Mouse (Mus musculus) gastrocnemius, adult 2 months (tissue): Measurements from ENCODE around the gene Rnf31. TPM values are rescaled to one million over a fixed set of nuclear protein-coding genes. Genes with fewer than 3 reads are reported as not detected.

Experiments
- DNase-seq: peaks from one replicate; pipeline ENCODE4 v3.0.0; 2022
- H3K27ac ChIP-seq: fragments of 200-600 bp; 2 replicates; pipeline ENCODE4 v1.8.1; 2022; ENCODE audit warnings: mild to moderate bottlenecking
- H3K4me3 ChIP-seq: fragments of 200-600 bp; 2 replicates; pipeline ENCODE4 v1.8.1; 2022; ENCODE audit warnings: mild to moderate bottlenecking, moderate library complexity
- CTCF ChIP-seq: fragments of 200-600 bp; IDR thresholded peaks from 2 replicates; pipeline ENCODE4 v1.8.1; 2022; ENCODE audit warnings: antibody characterized with exemption, mild to moderate bottlenecking, moderate library complexity
- intact Hi-C: fragments of 180-260 bp; cut with DNase I; formaldehyde crosslinking; loops from one replicate; pipeline ENCODE4 v1.15.1; 2025
- total RNA-seq, 2 experiments: library from RNA; stranded (reverse); gene quantifications; 2 replicates each; pipeline ENCODE4 v1.2.3; 2021

The Rnf31 gene
- total RNA-seq, 2 experiments from 2014 or later = 17.1 to 20.4 TPM

- H3K4me3 ChIP-seq = peak overlapping the region; percentile 94
- intact Hi-C loops = no loop called here
- no peak for TF ChIP-seq CTCF
- H3K27ac ChIP-seq = peak overlapping the region; percentile 100
- DNase-seq = no peak
Observed at GRCm38 (mm10) chr14:55644261-55644888, 52.9 kb downstream of the Rnf31 start.

GRCm38 (mm10) chr14:55649884-55650283 lies 58.4 kb downstream of the Rnf31 start, which contains the start of gene Tssk4:
Tssk4 (plus strand) TSS chr14:55650184.
- intact Hi-C loops = no loop called here
- TF ChIP-seq CTCF = no peak
- Histone ChIP-seq H3K4me3 (no peak within 1 kb of the TSS), H3K27ac (no peak within 1 kb of the TSS)
- DNase-seq = no peak

- intact Hi-C loops = no loop called here
- no peak for DNase-seq
- no peak for TF ChIP-seq CTCF
- no peak overlapping the region for H3K27ac ChIP-seq
- no peak overlapping the region for H3K4me3 ChIP-seq
Observed at GRCm38 (mm10) chr14:55651528-55651927, 60.0 kb downstream of the Rnf31 start.

Other genes starting within 250 kb of the Rnf31 start
- 10 to 100 TPM; 28.4 to 68.7 TPM for gene Dhrs4, start 113.0 kb upstream of the Rnf31 start, total RNA-seq
- under 1 TPM; 0.43 to 0.95 TPM for gene Carmil3, start 101.1 kb upstream of the Rnf31 start, total RNA-seq
- not detected for gene Cpne6, start 81.3 kb upstream of the Rnf31 start, total RNA-seq
- gene Nrl, start 66.7 kb upstream of the Rnf31 start, total RNA-seq = not detected
- gene Pck2, start 51.4 kb upstream of the Rnf31 start, total RNA-seq = 1 to 10 TPM; 3.5 to 4.2 TPM
- gene Dcaf11, start 31.7 kb upstream of the Rnf31 start, total RNA-seq = 100 to 1,000 TPM; 129 to 133 TPM
- not detected for gene A730061H03Rik, start 31.3 kb upstream of the Rnf31 start, total RNA-seq
- 100 to 1,000 TPM; 282 to 334 TPM for gene Fitm1, start 16.1 kb upstream of the Rnf31 start, total RNA-seq
- 10 to 100 TPM; 53.3 to 75.5 TPM for gene Psme1, start 13.6 kb upstream of the Rnf31 start, total RNA-seq
- 10 to 100 TPM; 30.3 to 45.2 TPM for gene Emc9, start 6.4 kb upstream of the Rnf31 start, total RNA-seq
- 10 to 100 TPM; 33.8 to 54.8 TPM for gene Psme2, start 595 bp upstream of the Rnf31 start, total RNA-seq
- gene Irf9, start 11.9 kb downstream of the Rnf31 start, total RNA-seq = 1 to 10 TPM; 4.7 to 5.1 TPM
- not detected for gene Rec8, start 26.3 kb downstream of the Rnf31 start, total RNA-seq
- 10 to 100 TPM; 73.2 to 81.0 TPM for gene Ipo4, start 44.2 kb downstream of the Rnf31 start, total RNA-seq
- gene Gm49378, start 46.2 kb downstream of the Rnf31 start, total RNA-seq = 1 to 10 TPM; 1.1 to 2.3 TPM
- gene Tm9sf1, start 52.1 kb downstream of the Rnf31 start, total RNA-seq = 10 to 100 TPM; 15.0 to 21.3 TPM
- gene Tssk4, start 58.5 kb downstream of the Rnf31 start, total RNA-seq = under 1 TPM; 0.20 to 0.28 TPM
- 10 to 100 TPM; 17.4 to 23.8 TPM for gene Mdp1, start 68.8 kb downstream of the Rnf31 start, total RNA-seq
- gene Gmpr2, start 80.2 kb downstream of the Rnf31 start, total RNA-seq = 1 to 10 TPM; 2.4 to 3.1 TPM
- gene Nedd8, start 80.4 kb downstream of the Rnf31 start, total RNA-seq = 100 to 1,000 TPM; 188 to 211 TPM
- 10 to 100 TPM; 10.4 to 13.1 TPM for gene Tinf2, start 90.1 kb downstream of the Rnf31 start, total RNA-seq
- gene Tgm1, start 122.2 kb downstream of the Rnf31 start, total RNA-seq = under 1 TPM in 1 of 2 experiments, not detected in 1; 0.11 TPM
- 10 to 100 TPM in 1 of 2 experiments, 1 to 10 TPM in 1; 9.8 to 10.6 TPM for gene Rabggta, start 130.6 kb downstream of the Rnf31 start, total RNA-seq
- 10 to 100 TPM; 29.1 to 33.0 TPM for gene Dhrs1, start 154.0 kb downstream of the Rnf31 start, total RNA-seq
- 10 to 100 TPM in 1 of 2 experiments, 1 to 10 TPM in 1; 9.8 to 10.4 TPM for gene Nop9, start 154.0 kb downstream of the Rnf31 start, total RNA-seq
- not detected for gene Cideb, start 166.8 kb downstream of the Rnf31 start, total RNA-seq
- not detected for gene Ltb4r2, start 169.7 kb downstream of the Rnf31 start, total RNA-seq
- under 1 TPM in 1 of 2 experiments, not detected in 1; 0.18 TPM for gene Ltb4r1, start 174.3 kb downstream of the Rnf31 start, total RNA-seq
- gene Adcy4, start 192.4 kb downstream of the Rnf31 start, total RNA-seq = 10 to 100 TPM in 1 of 2 experiments, 1 to 10 TPM in 1; 6.8 to 10.1 TPM
- 1 to 10 TPM in 1 of 2 experiments, under 1 TPM in 1; 0.64 to 1.1 TPM for gene Ripk3, start 197.2 kb downstream of the Rnf31 start, total RNA-seq
- gene Nfatc4, start 231.4 kb downstream of the Rnf31 start, total RNA-seq = 1 to 10 TPM; 3.4 to 3.8 TPM